Mouse (Mus musculus) gastrocnemius, adult 8-10 months (tissue): ENCODE data around the gene Clip3. TPM values are rescaled to one million over a fixed set of nuclear protein-coding genes. Genes with fewer than 3 reads are reported as not detected.

Source experiments
- DNase-seq, 2 experiments: peaks; one replicate each; pipeline ENCODE4 v3.0.0; 2022; ENCODE audit warnings: low spot score in 2 of 2
- total RNA-seq, 4 experiments: library from RNA; stranded (reverse); gene quantifications; 2 replicates each; pipeline ENCODE4 v1.2.4; 2022

The Clip3 gene
- total RNA-seq, 4 experiments from 2014 or later: 1.1 to 7.3 (median 3.4) TPM

DNA sequence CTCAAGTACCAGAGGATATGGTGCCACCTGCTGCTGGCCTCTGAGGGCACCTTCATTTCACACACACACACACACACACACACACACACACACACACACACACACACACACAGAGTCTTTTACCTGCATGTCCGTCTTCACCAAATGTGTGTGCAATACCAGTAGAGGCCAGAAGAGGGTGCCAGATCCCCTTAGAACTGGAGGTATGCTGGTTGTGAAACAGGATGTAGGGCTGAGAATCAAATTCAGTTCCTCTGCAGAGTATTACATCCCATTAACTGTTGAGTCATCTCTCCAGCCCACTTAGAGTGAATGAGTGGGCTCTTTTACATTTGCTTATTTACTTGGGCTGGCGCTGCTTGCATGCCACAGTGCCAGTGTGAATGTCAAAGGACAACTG is 33.8 kb downstream of the Clip3 start:
- DNase-seq: peak in 1 of 2 experiments; percentile 30

DNA sequence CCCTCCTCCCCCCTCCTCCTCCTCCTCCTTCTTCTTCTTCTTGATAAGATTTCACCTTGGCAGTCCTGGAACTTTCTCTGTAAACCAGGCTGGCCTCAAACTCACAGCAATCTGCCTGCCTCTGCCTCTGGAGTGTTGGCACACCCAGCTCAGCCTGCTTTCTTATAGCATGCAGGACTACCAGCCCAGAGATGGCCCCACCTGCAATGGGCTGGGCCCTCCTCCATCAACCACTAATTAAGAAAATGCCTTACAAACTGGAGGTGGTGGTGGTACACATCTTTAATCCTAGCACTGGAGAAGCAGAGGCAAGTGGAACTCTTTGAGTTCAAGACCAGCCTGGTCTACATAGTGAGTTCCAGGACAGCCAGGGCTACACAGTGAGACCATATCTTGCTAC is 34.9 kb downstream of the Clip3 start:
- no peak for DNase-seq

DNA sequence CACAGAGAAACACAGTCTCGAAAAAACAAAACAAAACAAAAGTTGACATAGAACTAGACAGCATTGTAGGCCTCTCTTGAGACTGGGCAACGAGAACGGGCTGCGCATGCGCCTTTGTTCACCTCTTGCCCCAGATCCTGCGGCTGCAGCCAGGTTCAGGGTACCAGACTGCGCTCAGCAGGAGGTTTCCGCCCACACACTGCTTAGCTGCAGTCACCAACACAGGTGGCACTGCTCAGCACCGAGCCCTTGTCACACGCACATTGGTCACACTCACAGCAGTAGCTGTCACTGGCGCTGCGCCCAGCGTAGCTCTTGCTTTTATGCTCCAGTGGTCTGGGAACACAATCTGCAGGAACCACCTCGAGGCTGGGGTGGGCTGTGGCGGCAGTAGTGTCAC is 35.6 kb downstream of the Clip3 start:
- no peak for DNase-seq

DNA sequence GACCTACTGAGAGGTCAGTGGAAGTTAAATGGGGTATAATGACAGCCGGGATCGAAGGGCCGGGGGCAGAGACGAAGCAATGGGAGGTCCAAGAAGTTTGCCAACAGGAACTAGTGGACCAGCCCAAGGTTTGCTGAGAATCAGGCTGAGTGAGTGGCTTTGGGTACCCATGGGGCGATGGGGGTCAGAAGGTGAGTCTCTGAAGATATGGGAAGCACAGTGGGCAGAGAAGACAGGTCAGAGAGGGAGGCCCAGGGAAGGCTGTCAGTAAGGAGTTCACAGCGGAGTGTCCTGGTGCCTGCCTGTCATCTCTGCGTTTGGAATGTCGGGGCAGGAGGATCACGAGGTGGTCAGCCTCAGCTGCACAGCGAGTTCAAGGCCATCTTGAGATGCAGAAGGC is 36.9 kb downstream of the Clip3 start:
- no peak for DNase-seq

DNA sequence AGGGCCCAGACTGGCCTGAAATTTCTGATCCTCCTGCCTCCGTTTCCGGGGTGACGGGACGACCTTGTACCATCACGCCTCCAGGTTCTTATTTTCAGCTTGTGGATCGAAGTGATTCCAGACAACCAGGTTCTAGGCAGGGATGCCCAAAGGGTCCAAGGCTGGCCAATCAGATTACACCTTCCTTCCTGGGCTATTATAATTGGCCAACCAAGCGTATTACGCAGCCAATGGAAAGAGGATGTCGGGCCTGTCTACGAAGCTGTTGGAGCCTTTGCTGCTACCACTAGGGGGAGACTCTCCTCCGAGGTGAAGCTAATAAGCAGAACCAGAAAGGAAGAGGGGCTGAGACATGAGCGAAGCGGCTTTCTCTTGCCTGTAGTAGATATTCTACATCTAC is 40.4 kb downstream of the Clip3 start:
- peak; percentile 42 to 43 for DNase-seq

DNA sequence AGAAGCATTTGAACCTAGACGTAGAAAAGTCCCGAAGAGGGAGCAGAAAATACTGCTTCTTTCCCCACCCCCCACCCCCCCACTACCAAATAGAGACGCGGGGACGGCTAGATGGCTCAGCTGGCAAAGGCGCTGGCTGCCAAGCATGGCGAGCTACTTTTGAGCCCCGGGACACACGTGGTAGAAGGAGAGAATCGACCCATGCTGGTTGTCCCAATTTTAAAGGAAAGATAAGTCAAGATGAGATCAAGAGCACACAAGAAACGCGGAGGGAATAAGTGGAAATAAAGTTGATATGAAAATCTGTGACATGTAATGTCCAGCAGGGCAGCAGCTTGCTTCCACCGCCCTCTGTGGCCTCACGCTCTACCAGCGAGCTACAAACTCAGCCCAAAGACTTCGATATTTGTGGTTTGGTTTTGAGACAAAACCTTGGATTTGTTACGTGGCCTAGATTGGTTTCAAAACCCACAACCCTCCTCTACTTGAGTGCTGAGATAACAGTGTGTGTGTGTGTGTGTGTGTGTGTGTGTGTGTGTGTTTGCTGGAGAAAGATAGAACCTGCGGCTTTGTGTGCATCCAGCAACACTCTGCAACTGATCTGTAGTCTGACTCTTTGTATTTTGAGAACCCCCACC is 41.2 kb downstream of the Clip3 start:
- no peak for DNase-seq

DNA sequence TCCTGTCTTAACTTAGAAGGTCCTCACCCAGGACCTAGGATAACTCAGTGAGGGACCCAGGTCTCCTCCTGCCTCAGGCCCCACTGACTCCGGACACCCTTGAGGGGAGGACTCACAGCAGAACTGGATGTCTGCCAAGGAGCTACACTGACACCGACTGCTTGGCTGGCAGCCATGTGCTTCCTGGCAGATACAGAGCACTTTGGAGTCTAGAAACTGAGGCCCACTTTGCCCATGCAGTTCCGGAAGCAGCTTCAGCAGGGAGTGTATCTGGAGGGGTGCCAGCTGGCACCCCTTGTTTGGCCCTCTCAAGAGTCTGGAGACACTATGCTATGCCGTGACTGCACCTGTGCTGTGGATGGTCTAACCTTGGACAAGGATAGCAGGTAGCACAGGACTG is 41.9 kb downstream of the Clip3 start:
- peak; percentile 17 to 18 for DNase-seq

DNA sequence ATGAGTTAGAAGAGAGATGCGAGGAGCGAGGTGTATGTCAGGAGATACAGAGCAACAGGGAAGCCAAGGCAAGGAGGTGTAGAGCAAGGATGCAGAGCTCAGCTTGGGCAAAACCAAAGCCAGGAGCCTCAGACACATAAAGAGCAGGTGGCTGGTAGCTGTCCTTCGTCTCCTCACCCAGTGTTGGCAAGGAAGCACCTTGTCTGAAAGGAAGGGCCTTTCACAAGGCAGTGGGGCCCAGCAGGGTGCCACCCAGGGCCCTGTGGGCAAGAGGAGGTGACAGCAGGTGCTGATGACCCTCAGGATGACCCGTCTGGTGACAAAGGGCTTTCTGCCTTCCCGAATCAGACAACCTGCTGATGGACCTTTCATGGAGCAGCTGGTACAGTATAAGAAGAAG is 43.0 kb downstream of the Clip3 start:
- DNase-seq: no peak

DNA sequence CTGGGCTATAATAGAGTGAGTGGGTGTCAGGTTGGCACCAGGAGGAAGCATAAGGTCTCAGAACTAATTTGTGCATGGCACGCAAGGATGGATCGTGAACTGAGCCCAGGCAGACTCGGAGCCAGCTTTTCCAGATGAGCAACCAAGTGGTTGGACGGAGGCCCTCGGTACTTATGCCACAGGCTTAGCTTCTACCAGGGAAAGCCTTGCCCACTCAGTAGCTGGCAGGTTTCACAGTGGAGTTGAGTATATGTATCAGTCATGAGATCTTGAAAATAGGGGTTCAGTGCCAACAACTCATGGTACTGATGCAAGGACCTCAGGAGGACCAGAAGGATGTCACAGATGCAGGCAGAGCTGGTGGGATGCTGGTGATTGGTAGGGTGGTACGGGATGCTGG is 44.2 kb downstream of the Clip3 start:
- DNase-seq: no peak

DNA sequence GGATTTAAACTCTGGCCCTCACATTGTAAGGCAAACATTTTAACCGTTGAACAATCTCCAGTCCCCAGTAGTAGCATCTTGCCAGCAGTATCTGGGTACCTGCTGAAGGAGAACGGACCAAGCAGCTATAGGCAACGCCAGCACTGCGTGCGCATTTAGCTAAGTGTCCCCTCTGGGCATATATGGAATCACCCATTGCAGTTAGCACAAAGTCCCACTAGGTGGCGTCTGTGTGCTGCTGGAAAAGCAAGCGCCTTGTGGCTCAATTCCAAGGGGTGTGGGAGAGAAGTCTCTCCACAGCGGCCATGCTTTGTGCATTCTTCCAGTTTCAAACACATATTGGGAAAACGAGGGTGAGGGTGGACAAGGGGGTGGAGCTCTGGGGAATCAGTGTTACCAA is 44.9 kb downstream of the Clip3 start:
- DNase-seq: peak; percentile 49 to 66

DNA sequence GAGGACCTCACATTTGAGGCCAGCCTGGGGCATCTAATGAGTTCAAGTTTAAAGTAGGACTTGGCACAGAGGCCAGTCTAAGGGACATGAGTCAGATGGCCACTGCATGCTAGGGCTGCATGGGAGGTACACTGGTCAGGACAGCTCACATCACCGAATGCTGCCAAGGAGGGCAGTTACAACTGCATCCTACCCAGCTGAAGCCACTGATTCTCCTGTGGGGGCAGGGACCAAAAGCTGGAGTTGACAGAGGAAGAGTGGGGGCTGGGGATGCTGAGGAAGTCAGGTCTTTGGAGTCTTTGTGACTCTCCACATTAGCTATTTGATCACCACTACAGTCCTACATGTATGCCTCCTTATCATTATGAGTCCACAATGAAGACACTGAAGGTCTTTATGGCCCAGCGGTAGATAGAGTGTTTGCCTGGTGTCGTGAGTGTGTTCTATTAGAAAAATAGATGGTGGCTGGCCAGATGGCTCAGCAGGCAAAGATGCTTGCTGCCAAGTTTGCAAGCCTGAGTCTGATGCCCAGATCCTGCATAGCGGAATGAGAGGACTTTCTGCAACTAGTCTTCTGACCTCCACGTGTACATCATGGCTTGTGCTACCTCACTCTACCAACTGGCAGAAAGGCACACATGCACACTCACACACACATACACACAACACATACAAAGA is 48.0 kb downstream of the Clip3 start:
- DNase-seq: no peak

DNA sequence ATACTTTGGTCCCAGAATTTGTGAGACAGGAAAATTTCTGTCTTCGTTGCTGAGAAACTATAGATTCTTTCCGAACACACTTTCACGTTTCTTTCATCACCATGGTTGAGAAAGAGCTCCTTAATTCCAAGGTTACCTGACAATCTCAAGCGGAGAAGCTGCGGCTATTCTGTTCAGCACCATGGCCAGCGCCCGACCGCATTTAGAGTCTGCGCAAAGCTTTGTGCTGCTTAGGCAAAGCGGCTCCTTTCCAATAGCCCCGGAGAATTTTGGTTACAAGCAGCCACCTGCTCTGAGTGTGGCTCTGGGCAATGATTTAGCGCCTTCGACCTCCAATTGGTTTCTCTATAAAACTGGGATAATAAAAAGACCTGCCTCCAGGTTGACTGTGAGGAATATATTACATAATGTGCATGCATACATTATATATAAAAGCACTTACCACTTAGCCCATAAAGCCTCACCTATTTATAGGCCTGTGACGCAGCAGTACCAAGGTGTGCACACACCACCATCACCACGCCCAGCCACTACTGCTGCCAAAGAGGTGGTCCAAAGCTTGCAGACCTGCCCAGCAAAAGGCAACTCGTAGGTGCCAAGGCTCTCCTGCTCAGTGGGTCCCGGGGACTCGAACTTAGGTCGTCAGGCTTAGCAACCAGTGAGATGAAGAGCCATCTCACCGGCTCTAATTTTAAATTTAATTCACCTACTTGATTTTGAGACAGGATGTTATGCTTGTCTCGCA is 55.3 kb downstream of the Clip3 start:
- no peak for DNase-seq

DNA sequence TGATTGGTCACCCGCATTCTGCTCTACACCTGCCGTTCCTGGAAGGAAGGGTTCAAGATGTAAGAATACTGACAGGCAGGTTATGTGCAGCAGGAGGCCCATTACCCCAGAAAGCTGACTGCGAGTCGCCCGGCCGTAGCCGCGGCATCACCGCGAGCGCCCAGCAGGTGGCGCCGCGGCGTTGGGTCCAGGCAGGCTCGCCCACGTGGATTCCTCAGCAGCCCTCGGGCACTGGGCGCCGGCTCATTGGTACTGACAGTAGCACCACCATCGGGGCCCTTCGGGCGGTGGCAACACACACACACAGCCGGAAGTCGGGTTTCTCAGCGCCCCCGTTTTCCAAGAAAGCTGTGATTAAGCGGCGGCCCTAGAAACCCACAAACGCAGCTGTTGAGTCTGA is 56.3 kb downstream of the Clip3 start:
- peak; percentile 31 to 32 for DNase-seq

DNA sequence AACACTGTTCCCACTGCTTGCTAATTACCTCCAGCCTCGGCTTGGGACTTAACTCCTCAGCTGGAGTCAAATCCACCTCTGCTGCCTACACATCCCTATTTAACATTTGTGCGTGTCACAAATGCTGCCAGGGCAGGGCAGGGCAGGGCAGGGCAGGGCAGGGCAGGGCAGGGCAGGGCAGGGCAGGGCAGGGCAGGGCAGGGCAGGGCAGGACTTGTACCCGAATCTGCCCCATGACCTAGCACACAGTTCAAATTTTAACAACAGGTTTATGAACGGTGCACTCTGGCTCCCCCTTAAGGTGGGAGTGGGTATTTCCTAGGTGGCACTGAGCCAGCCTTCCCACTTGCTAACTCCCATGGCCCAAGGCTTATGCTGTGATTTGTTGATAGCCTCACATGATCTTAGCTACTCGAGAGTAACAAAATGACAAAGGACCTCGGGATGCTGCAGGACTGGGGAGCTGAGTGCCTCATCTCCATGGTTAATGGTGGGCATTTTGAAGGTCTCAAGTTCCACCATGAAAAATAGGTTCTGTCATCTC is 61.8 kb downstream of the Clip3 start:
- DNase-seq: peak; percentile 49 to 56

DNA sequence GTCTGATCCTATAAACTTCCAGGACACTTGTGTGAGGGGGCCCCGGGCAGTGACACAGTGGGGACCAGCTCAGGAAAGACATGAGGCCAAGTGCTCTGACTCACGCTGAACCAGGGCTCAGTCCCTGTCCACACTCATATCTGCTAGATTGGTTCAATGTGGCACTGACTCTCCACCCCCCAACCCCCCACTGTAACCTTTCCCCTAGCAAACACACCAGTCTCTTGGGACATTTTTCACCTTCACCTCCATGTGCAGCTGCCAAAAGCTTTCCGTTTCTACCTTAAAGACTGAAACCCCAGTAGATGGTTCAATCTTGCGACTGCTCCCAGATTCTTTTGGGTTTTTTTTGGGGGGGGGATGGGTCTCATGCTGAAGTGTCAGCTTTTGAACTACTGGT is 62.5 kb downstream of the Clip3 start:
- no peak for DNase-seq

Other genes starting within 250 kb of the Clip3 start
- 1 to 10 TPM; 1.2 to 2.1 (median 1.6) TPM for gene Zfp14, start 240.3 kb upstream of the Clip3 start, total RNA-seq
- 1 to 10 TPM in 3 of 4 experiments, under 1 TPM in 1; 0.19 to 2.2 (median 1.6) TPM for gene Zfp82, start 218.8 kb upstream of the Clip3 start, total RNA-seq
- 1 to 10 TPM in 1 of 4 experiments, not detected in 3; 1.9 TPM for gene Gm26920, start 201.3 kb upstream of the Clip3 start, total RNA-seq
- gene Zfp566, start 201.2 kb upstream of the Clip3 start, total RNA-seq: 1 to 10 TPM; 2.3 to 3.7 (median 3.0) TPM
- 10 to 100 TPM; 34.0 to 49.3 (median 42.0) TPM for gene Zfp260, start 197.0 kb upstream of the Clip3 start, total RNA-seq
- 1 to 10 TPM in 1 of 4 experiments, under 1 TPM in 3; 0.87 to 1.1 (median 0.95) TPM for gene Zfp382, start 169.8 kb upstream of the Clip3 start, total RNA-seq
- gene Zfp146, start 122.0 kb upstream of the Clip3 start, total RNA-seq: 10 to 100 TPM; 22.6 to 31.4 (median 26.4) TPM
- gene Cox7a1, start 107.6 kb upstream of the Clip3 start, total RNA-seq: 100 to 1,000 TPM; 730 to 997 (median 888) TPM
- 100 to 1,000 TPM; 164 to 196 (median 175) TPM for gene Capns1, start 92.9 kb upstream of the Clip3 start, total RNA-seq
- 10 to 100 TPM; 55.8 to 67.4 (median 62.3) TPM for gene Polr2i, start 59.8 kb upstream of the Clip3 start, total RNA-seq
- 10 to 100 TPM; 26.8 to 38.6 (median 31.1) TPM for gene Tbcb, start 59.5 kb upstream of the Clip3 start, total RNA-seq
- not detected for gene Ovol3, start 56.0 kb upstream of the Clip3 start, total RNA-seq
- gene Thap8, start 11.6 kb upstream of the Clip3 start, total RNA-seq: not detected
- gene Wdr62, start 11.3 kb upstream of the Clip3 start, total RNA-seq: 1 to 10 TPM in 3 of 4 experiments, under 1 TPM in 1; 0.90 to 2.3 (median 1.4) TPM
- gene Alkbh6, start 17.0 kb downstream of the Clip3 start, total RNA-seq: 10 to 100 TPM; 21.4 to 31.1 (median 26.4) TPM
- 1 to 10 TPM in 2 of 4 experiments, under 1 TPM in 1, not detected in 1; 0.73 to 1.7 (median 1.3) TPM for gene Syne4, start 23.1 kb downstream of the Clip3 start, total RNA-seq
- gene E130208F15Rik, start 30.0 kb downstream of the Clip3 start, total RNA-seq: under 1 TPM; 0.32 to 0.92 (median 0.53) TPM
- 1 to 10 TPM; 5.9 to 8.7 (median 7.5) TPM for gene Sdhaf1, start 32.2 kb downstream of the Clip3 start, total RNA-seq
- 1 to 10 TPM; 4.5 to 7.5 (median 5.6) TPM for gene Lrfn3, start 71.0 kb downstream of the Clip3 start, total RNA-seq
- gene Tyrobp, start 122.0 kb downstream of the Clip3 start, total RNA-seq: 1 to 10 TPM in 2 of 4 experiments, under 1 TPM in 2; 0.82 to 5.5 (median 2.1) TPM
- gene Hcst, start 128.1 kb downstream of the Clip3 start, total RNA-seq: not detected
- gene Nfkbid, start 130.0 kb downstream of the Clip3 start, total RNA-seq: under 1 TPM in 1 of 4 experiments, not detected in 3; 0.40 TPM
- gene Aplp1, start 153.8 kb downstream of the Clip3 start, total RNA-seq: 1 to 10 TPM in 1 of 4 experiments, under 1 TPM in 3; 0.46 to 1.5 (median 0.71) TPM
- gene Kirrel2, start 166.0 kb downstream of the Clip3 start, total RNA-seq: not detected
- gene Nphs1, start 166.6 kb downstream of the Clip3 start, total RNA-seq: not detected
- gene Prodh2, start 201.9 kb downstream of the Clip3 start, total RNA-seq: not detected
- gene Arhgap33, start 243.3 kb downstream of the Clip3 start, total RNA-seq: under 1 TPM; 0.09 to 0.72 (median 0.27) TPM